Mouse (Mus musculus): ENCODE measurements at regions not wholly inside any gene's neighbourhood (a gene's known extent, or its start where the extent isn't known, plus 50 kb on each side); places are given as distances from the start of the nearest gene placed in this dataset.
A peak's percentile ranks its signal among the peaks of the same experiment; 100 is the strongest.

GRCm38 (mm10) chr3:125813798-125814197, 124.6 kb downstream of the Ugt8a start:
- no peak for TF ChIP-seq CTCF (IDR thresholded peaks at IDR 0.05)
- no peak for DNase-seq
- Histone ChIP-seq H3K4me3 (no peak overlapping the region), H3K27ac (no peak overlapping the region)
- intact Hi-C loops (cut with DNase I): no loop called here

GRCm38 (mm10) chr3:125812829-125813228, 125.6 kb downstream of the Ugt8a start:
- no peak for TF ChIP-seq CTCF (IDR thresholded peaks at IDR 0.05)
- Histone ChIP-seq H3K4me3 (no peak overlapping the region), H3K27ac (no peak overlapping the region)
- DNase-seq: peak; percentile 22
- intact Hi-C loops (cut with DNase I): no loop called here

- no peak for TF ChIP-seq CTCF (IDR thresholded peaks at IDR 0.05)
- no peak overlapping the region for H3K4me3 ChIP-seq
- no peak for DNase-seq
- H3K27ac ChIP-seq: no peak overlapping the region
- intact Hi-C loops (cut with DNase I): no loop called here
Measured at GRCm38 (mm10) chr3:125794606-125795005, 143.8 kb downstream of the Ugt8a start.

GRCm38 (mm10) chr3:125781357-125781756, 157.1 kb downstream of the Ugt8a start:
- no peak overlapping the region for H3K4me3 ChIP-seq
- no peak for TF ChIP-seq CTCF (IDR thresholded peaks at IDR 0.05)
- no peak overlapping the region for H3K27ac ChIP-seq
- intact Hi-C loops (cut with DNase I): no loop called here
- DNase-seq: no peak

- Histone ChIP-seq H3K27ac (no peak overlapping the region), H3K4me3 (no peak overlapping the region)
- no peak for DNase-seq
- TF ChIP-seq CTCF (IDR thresholded peaks at IDR 0.05): no peak
- intact Hi-C loops (cut with DNase I): no loop called here
Measured at GRCm38 (mm10) chr3:125780251-125780650, 158.2 kb downstream of the Ugt8a start.

All from gastrocnemius, adult 2 months (tissue).